Mouse (Mus musculus) heart, postnatal 25 days (tissue): ENCODE measurements at regions not wholly inside any gene's neighbourhood (a gene's known extent, or its start where the extent isn't known, plus 50 kb on each side); places are given as distances from the start of the nearest gene placed in this dataset.

Experiments used
- DNase-seq: peaks from one replicate; pipeline ENCODE4 v3.0.0; 2022; ENCODE audit warnings: low spot score
- intact Hi-C: fragments of 180-260 bp; cut with DNase I; formaldehyde crosslinking; loops from one replicate; pipeline ENCODE4 v1.15.1; 2025

GRCm38 (mm10) chr13:59969484-59969883, 146.5 kb upstream of the Tut7 start:
- DNase-seq = no peak

GRCm38 (mm10) chr13:59968584-59969240, 145.8 kb upstream of the Tut7 start:
- intact Hi-C loops = no loop called here
- no peak for DNase-seq

More at GRCm38 (mm10) chr13:59969484-59969883, 146.5 kb upstream of the Tut7 start:
- intact Hi-C loops = no loop called here

DNA sequence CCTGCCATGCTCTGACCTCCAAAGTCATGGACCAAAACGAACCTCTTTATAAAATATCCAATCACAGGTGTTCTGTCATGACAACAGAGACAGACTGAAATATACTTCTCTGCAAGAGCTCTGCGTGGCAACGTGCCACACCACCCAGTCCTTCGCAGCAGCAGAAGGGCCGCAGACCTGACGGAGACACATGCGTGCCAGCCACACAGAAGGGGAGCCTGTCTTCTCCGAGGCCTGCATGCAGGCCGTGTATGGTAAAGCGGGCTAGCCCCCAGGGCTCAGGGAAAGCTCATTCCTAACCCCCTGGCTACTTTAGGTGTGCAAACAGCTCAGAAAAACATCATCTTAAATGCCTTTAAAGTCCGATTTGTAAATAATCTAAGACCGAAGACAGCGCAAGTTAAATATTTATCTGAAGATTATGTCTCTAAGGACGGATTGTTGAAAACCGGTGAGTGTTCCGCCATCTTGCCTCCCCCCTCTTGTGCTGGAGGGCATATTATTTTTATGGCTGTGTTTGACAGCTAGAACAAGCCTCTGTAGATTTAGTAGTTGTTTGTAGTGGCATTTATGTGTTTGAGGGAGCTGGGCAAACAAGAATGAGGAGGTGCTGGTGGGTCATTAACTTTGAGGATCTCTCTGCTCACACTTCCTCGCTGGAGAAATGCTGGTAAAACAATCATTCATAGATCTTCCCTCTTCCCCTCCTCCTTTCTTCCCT, 143.7 kb upstream of the Tut7 start:
- intact Hi-C loops = no loop called here
- no peak for DNase-seq

GRCm38 (mm10) chr13:59964981-59965380, 142.0 kb upstream of the Tut7 start:
- intact Hi-C loops = no loop called here
- no peak for DNase-seq

GRCm38 (mm10) chr13:59962676-59963664, 140.0 kb upstream of the Tut7 start:
- no peak for DNase-seq
- intact Hi-C loops = no loop called here

DNA sequence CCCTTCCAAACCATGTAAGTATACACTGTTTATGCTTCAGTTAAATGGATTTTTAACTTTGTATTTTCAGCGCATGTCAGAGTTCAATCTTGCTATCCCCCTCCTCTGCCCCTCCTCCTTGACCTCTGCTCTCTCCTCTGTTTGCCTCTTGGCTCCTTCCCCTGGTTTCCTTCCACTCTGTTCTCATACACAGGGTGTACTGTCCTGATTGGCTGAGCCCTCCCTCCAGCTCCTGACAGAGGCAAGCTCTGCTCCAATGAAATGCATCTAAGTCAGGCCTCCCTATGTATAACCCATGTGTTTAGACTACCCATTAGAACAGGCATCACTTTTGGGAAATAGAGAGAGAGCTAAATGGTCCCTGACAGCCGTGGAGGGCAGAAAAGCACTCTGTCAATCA, 133.5 kb upstream of the Tut7 start:
- DNase-seq = no peak
- intact Hi-C loops = no loop called here

DNA sequence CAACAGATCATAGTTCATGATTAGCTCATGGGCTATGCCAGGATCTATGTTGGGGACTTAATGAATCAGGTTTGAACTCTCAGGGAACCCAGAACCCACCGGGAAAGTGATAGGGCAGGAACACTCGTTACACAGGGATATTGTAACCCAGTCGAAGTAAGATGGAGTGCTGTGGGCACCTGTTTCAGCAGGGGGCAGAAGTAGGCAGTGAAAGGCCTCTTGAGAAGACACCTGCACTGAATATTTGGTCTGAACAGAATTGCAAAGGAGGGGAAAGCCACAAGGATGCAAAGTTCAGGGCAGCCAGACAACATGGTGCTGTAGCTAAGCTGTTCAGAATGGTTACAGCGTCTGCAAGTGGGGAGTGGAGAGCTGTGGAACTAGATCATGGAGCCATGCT, 129.9 kb upstream of the Tut7 start:
- intact Hi-C loops = loop anchor here (5.0 kb wide), 1 partner anchor 224 kb away; the partner anchor contains the start of gene Gas1
- DNase-seq = no peak

DNA sequence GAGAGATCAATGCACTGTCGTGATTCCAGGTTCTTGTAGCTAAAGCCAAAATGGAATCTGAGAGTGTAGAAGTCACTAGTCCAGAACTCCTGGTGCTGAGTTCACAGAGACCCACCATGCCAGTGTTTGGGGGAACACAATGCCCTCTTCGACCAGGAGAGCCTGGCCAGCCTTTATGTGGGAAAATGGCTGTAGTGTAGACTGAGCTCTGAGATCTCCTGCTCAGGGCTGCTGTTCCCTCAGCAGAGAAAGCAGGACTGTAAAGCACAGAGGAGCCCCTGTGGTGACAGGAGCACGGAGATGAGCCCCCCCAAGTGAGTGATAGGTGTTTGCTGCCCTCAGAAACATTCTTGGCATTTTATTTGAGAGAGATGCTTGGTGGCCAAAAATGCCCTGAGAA, 129.2 kb upstream of the Tut7 start:
- intact Hi-C loops = loop anchor here (5.0 kb wide), 1 partner anchor 225 kb away; the partner anchor contains the start of gene Gas1
- DNase-seq = no peak

- intact Hi-C loops = loop anchor here (5.0 kb wide), 1 partner anchor 227 kb away; the partner anchor contains the start of gene Gas1
- no peak for DNase-seq
Measured at GRCm38 (mm10) chr13:59950281-59950680, 127.3 kb upstream of the Tut7 start.

DNA sequence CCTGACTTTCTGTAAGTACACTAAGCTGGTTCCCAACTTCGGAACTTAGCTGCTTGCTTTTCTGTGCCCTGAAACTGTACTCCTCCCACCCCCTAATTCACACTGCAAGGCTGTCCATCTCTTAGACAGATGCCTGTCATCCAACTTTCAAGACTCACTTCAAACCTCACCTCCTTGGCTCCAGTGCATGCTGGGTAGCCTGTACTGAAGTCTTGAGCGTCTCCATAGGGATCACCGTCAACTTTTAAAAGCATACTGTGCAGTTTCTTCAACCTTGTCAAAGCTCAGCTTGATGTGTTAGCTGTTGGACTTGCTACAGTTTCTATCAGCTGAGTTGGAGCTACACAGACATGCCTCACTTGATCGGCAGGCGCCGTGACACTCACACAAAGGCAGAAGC, 126.5 kb upstream of the Tut7 start:
- intact Hi-C loops = no loop called here
- no peak for DNase-seq

GRCm38 (mm10) chr13:59948496-59949138, 125.7 kb upstream of the Tut7 start:
- DNase-seq = no peak
- intact Hi-C loops = no loop called here

DNA sequence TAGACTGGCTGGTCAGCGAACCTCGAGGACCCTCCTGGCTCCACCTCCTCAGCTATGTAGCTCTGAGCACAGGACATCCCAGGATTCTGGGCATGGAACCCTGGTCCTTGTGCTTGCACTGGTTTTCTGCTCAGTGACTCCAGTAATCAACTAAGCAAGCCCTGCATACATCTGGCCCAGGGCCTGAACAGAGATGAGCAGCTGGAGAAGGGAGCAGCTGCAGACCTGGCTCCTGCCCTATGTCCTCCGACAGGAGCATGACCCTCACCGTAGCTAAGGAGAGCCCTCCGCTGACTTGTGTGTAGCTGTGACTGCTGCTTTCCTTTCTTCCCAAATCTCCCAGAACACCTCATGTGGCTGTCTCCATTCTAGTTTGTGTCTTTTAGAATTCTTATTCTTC, 124.5 kb upstream of the Tut7 start:
- intact Hi-C loops = no loop called here
- DNase-seq = no peak

GRCm38 (mm10) chr13:59946509-59946908, 123.6 kb upstream of the Tut7 start:
- DNase-seq = no peak
- intact Hi-C loops = no loop called here

GRCm38 (mm10) chr13:59945631-59946030, 122.7 kb upstream of the Tut7 start:
- DNase-seq = no peak
- intact Hi-C loops = no loop called here

DNA sequence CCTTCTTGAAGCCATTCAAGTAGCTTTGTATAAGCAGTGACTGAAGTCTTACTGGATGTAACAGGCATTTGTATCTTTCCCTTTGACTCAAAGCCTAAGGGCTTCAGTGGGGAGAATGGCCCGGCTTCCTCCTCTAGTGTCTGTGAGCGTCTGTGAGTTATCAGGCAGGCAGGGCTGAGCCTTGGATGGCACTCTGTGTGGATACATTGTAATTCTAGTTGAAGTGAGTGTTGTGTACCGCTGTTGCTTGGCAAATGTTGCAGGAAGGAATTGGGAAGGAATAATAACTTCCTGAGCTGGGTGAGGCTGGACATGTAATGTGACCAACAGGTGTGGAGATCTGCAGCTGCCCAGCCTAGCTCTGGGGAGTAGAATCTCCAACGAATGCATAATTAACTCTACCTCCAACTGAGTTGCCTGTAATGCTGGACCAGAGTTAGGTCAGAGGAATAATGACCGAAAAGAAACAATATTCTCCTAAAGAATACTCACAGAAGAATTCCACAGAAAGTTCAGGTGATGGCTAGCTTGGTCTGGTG, 120.7 kb upstream of the Tut7 start:
- no peak for DNase-seq
- intact Hi-C loops = no loop called here

- DNase-seq = no peak
- intact Hi-C loops = no loop called here
Measured at GRCm38 (mm10) chr13:59943020-59943419, 120.1 kb upstream of the Tut7 start.

- intact Hi-C loops = no loop called here
- no peak for DNase-seq
Measured at GRCm38 (mm10) chr13:59941519-59941918, 118.6 kb upstream of the Tut7 start.

GRCm38 (mm10) chr13:59940414-59941205, 117.7 kb upstream of the Tut7 start:
- intact Hi-C loops = no loop called here
- DNase-seq = no peak

DNA sequence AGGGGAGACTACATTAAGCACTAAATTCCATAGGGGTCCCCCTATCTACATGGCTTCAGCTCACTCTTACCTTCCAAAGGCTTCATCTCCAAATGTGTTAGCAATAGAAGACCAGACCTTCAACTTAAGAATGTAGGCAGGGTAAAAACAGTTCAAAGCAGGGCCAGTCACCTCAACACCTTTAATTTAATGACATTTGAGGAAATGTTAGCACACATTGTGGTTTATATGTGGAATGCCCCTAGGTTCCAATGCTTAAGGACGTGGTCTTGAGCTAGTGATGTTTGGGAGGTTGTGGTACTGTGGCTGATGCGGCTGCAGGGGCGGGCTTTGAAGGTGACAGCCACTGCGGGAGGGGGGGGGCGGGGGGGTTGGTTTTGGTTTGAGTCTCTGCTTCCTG, 116.9 kb upstream of the Tut7 start:
- intact Hi-C loops = no loop called here
- no peak for DNase-seq
